Mouse (Mus musculus) midbrain, embryonic 11.5 days (tissue): ENCODE data around the gene Paf1. TPM values are rescaled to one million over a fixed set of nuclear protein-coding genes. Genes with fewer than 3 reads are reported as not detected.
A peak's percentile ranks its signal among the peaks of the same experiment; 100 is the strongest.

Source experiments
- ATAC-seq: fragments of 200-750 bp; cut with Nextera tagmentation; 2 replicates; pipeline ENCODE4 v1.8.0; 2017; ENCODE audit warnings: moderate TSS enrichment, moderate library complexity; ENCODE audit not compliant: low FRiP score
- DNase-seq: peaks from one replicate; pipeline ENCODE4 v3.0.0; 2015; ENCODE audit warnings: low spot score; ENCODE audit errors: missing footprints
- H3K27ac ChIP-seq: fragments of 300-500 bp; sonication (generic); 2 replicates; pipeline ENCODE4 v1.5.1; 2014; ENCODE audit warnings: low read depth, low read length
- H3K27me3 ChIP-seq: fragments of 300-500 bp; sonication (generic); 2 replicates; pipeline ENCODE4 v1.6.1; 2014; ENCODE audit warnings: mild to moderate bottlenecking, low read length, moderate library complexity, mixed read lengths; ENCODE audit not compliant: control insufficient read depth, insufficient read depth
- H3K36me3 ChIP-seq: fragments of 300-500 bp; sonication (generic); 2 replicates; pipeline ENCODE4 v1.6.1; 2014; ENCODE audit warnings: mild to moderate bottlenecking, low read length, moderate library complexity, mixed read lengths; ENCODE audit not compliant: control insufficient read depth, insufficient read depth
- H3K4me1 ChIP-seq: fragments of 300-500 bp; sonication (generic); 2 replicates; pipeline ENCODE4 v1.6.1; 2014; ENCODE audit warnings: low read length; ENCODE audit not compliant: control insufficient read depth, insufficient read depth
- H3K4me2 ChIP-seq: fragments of 300-500 bp; sonication (generic); 2 replicates; pipeline ENCODE4 v1.6.1; 2014; ENCODE audit warnings: mild to moderate bottlenecking, moderate library complexity
- H3K4me3 ChIP-seq: fragments of 300-500 bp; sonication (generic); 2 replicates; pipeline ENCODE4 v1.5.1; 2014; ENCODE audit warnings: low read depth, low read length
- H3K9ac ChIP-seq: fragments of 300-500 bp; sonication (generic); 2 replicates; pipeline ENCODE4 v1.6.1; 2014; ENCODE audit warnings: low read length
- H3K9me3 ChIP-seq: fragments of 300-500 bp; sonication (generic); 2 replicates; pipeline ENCODE4 v1.6.1; 2016; ENCODE audit warnings: low read length; ENCODE audit not compliant: control insufficient read depth
- WGBS: fragments of 180-500 bp; shearing (Covaris S2); extraction: QIAGEN DNeasy Blood & Tissue Kit; methylation state at CpG from one replicate; pipeline ENCODE4 v1.1.7; 2014; 5-methylcytosine and 5-hydroxymethylcytosine counted together
- polyA plus RNA-seq: library from polyadenylated mRNA; unstranded; fragments of >200 nt; fragmentation: Nextera tagmentation; extraction: Ambion mirVana; gene quantifications from 2 replicates; pipeline ENCODE4 v1.2.1, GENCODE M21; 2014

The Paf1 gene
- polyA plus RNA-seq, 1 experiment from 2014 or later = 72.8 TPM

DNA sequence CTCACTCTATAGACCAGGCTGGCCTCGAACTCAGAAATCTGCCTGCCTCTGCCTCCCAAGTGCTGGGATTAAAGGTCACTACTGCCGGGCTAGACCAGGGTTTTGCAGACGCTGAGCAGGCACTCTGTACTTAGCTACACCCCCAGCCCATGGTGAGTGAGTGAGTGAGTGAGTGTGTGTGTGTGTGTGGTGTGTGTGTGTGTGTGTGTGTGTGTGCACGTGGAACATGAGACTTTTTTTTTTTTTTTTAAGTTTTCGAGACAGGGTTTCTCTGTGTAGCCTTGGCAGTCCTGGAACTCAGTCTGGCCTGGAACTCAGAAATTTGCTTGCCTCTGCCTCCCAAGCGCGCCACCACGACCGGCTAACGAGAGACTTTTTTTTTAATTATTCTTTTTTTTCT lies 18.1 kb upstream of the Paf1 start:
- no peak overlapping the region for H3K4me2 ChIP-seq
- H3K27ac ChIP-seq = peak overlapping the region; percentile 91; the same call in 1 of the 2 replicates
- H3K4me3 ChIP-seq = no peak overlapping the region
- peaks cover 37% of the 10 kb centered on the region for H3K4me1 ChIP-seq
- no peaks in the 10 kb centered on the region for H3K9me3 ChIP-seq
- peaks cover 8% of the 10 kb centered on the region; the same call in 1 of the 2 replicates for H3K27me3 ChIP-seq
- ATAC-seq (no peak), DNase-seq (no peak)
- H3K36me3 ChIP-seq = no peaks in the 10 kb centered on the region
- 78% methylated on average over 10 of the region's 10 CpGs for WGBS
- H3K9ac ChIP-seq = no peak overlapping the region

DNA sequence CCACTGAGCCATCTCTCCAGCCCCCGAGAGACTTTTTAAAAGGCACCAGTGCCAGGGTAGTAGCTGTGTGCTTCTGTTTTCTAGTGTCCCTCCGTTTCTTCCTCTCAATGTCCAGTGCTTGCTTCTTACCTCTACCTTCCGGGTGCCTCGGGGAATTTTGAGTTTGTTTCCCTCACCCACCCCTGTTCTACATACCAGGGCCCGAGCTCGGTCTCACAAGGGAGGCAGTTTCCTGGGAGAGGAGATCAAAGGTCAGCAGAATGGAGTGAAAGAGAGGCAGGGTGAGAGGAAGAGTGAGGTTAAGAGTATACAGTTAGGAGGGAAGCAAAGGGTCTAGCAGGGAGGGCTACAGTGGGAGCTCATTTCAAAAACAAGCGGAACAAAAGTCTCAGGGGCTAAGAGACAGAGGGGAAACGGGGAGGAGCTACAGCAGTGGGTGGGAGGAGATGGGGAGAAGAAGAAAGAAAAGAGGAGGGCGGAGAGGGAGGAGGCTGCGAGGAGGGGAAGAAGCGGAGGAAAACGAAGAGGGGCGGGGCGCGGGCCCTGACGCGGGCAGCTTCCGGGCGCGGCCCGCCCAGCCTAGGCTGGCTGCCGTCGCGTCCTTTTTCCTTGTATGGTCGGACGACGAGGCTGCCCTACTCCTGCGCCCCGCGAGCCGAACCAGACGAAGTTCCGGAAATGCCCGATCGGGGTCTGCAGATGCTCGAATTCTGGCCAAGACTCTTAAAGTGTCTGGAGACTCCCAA lies 17.4 kb upstream of the Paf1 start:
- H3K4me2 ChIP-seq = peak overlapping the region; percentile 62
- peaks cover 8% of the 10 kb centered on the region; the same call in 1 of the 2 replicates for H3K27me3 ChIP-seq
- H3K9me3 ChIP-seq = no peaks in the 10 kb centered on the region
- DNase-seq (peak; percentile 97), ATAC-seq (peak; percentile 31)
- peaks cover 31% of the 10 kb centered on the region for H3K4me1 ChIP-seq
- WGBS = under 1% methylated on average over 36 of the region's 36 CpGs
- peak overlapping the region; percentile 91 for H3K27ac ChIP-seq
- no peaks in the 10 kb centered on the region for H3K36me3 ChIP-seq
- H3K9ac ChIP-seq = peak overlapping the region; percentile 69
- H3K4me3 ChIP-seq = peak overlapping the region; percentile 32

DNA sequence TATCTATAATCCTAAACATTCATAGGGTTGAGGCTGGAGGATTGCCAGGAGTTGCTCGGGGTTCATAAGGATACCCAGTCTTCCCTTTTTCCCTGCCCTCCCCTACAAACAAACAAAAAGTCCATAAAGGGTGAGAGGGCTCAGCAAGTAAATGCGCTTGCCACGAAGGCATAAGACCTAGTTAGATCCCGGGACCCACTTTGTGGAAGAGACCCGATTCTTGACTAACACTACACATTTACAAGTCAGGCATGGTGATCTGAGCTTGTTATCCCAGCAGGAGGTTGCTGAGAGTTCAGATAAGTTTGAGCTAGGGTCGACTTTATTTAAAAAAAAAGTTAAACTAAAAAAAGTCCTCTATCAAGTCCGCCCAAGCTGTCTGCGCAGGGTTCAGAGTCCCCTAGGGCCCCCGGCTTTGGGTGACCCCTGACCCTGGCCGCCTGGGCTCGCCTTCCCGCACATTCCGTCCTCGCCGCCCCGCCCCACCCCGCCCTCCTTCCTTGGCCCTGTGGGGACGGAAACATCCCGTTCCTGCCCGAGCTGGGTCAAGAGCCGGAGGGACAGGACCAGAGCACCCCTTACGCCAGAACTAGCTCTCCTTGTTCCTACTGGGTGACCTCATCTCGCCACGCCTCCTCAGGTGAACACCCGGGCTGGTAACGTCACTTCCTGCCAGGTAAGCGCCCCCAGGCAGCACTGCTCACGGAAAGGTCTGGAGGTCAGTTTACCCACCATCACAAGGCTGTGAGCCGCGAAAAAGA lies 16.6 kb upstream of the Paf1 start:
- DNase-seq = peak; percentile 91
- no peak for ATAC-seq
- H3K9ac ChIP-seq = peak overlapping the region; percentile 67
- peak overlapping the region; percentile 32 for H3K4me3 ChIP-seq
- peaks cover 8% of the 10 kb centered on the region; the same call in 1 of the 2 replicates for H3K27me3 ChIP-seq
- H3K4me1 ChIP-seq = peaks cover 28% of the 10 kb centered on the region
- peak overlapping the region; percentile 62 for H3K4me2 ChIP-seq
- WGBS = 3% methylated on average over 30 of the region's 30 CpGs
- H3K27ac ChIP-seq = peak overlapping the region; percentile 91
- no peaks in the 10 kb centered on the region for H3K9me3 ChIP-seq
- H3K36me3 ChIP-seq = no peaks in the 10 kb centered on the region

- DNase-seq = no peak
- H3K4me2 ChIP-seq = peak overlapping the region; percentile 77
- no peak overlapping the region for H3K27ac ChIP-seq
- H3K9me3 ChIP-seq = no peaks in the 10 kb centered on the region
- H3K27me3 ChIP-seq = peaks cover 8% of the 10 kb centered on the region; the same call in 1 of the 2 replicates
- H3K4me1 ChIP-seq = peaks cover 40% of the 10 kb centered on the region
- H3K36me3 ChIP-seq = no peaks in the 10 kb centered on the region
- no peak overlapping the region for H3K4me3 ChIP-seq
- WGBS = 71% methylated on average over 18 of the region's 18 CpGs
- no peak overlapping the region for H3K9ac ChIP-seq
- ATAC-seq = no peak
These were observed 15.3 kb upstream of the Paf1 start for GRCm38 (mm10) chr7:28377190-28378065.

DNA sequence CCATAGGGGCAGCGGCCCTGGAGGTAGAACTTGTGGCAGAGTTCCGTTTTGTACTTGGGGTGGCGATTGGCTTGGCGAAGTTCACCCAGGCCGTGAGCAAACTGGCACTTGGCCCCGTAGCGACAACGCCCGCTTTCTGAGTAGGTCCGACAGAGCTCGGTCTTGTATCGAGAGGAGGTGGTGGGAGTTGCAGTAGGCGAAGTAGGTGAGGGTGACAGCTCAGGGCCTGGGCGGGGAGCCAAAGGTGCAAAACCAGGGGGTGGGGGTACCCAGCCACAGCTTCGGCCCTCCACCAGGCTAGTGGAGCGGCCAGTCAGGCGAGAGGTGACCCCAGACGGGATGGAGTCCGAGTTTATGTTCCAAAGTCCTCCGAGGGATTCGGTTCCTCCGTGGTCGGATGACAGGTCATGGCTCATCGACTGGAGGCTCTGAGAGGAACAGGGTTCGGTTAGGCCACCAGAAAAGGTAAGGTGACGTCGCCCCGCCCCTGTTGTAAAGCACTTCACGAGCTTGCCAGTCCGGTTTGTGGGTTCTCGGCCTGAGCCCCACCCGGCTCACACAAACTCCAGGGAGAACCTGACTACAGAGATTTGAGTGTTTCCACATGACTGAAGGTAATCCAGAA lies 14.6 kb upstream of the Paf1 start:
- no peak for DNase-seq
- Histone ChIP-seq H3K4me3 (peak overlapping the region; percentile 47), H3K36me3 (no peaks in the 10 kb centered on the region), H3K4me1 (peaks cover 40% of the 10 kb centered on the region), H3K27me3 (peaks cover 8% of the 10 kb centered on the region; the same call in 1 of the 2 replicates), H3K9me3 (no peaks in the 10 kb centered on the region), H3K9ac (peak overlapping the region; percentile 71), H3K4me2 (peak overlapping the region; percentile 77), H3K27ac (no peak overlapping the region)
- 45% methylated on average over 32 of the region's 32 CpGs for WGBS
- no peak for ATAC-seq

GRCm38 (mm10) chr7:28378769-28379651 lies 13.7 kb upstream of the Paf1 start:
- Histone ChIP-seq H3K4me1 (peaks cover 40% of the 10 kb centered on the region), H3K27me3 (peaks cover 8% of the 10 kb centered on the region; the same call in 1 of the 2 replicates), H3K4me3 (peak overlapping the region; percentile 47), H3K4me2 (peak overlapping the region; percentile 77), H3K9ac (peak overlapping the region; percentile 71), H3K9me3 (no peaks in the 10 kb centered on the region), H3K27ac (peak overlapping the region; percentile 53), H3K36me3 (no peaks in the 10 kb centered on the region)
- DNase-seq (peak; percentile 98), ATAC-seq (peak; percentile 49)
- whole genome bisulfite sequencing = under 1% methylated on average over 53 of the region's 53 CpGs

DNA sequence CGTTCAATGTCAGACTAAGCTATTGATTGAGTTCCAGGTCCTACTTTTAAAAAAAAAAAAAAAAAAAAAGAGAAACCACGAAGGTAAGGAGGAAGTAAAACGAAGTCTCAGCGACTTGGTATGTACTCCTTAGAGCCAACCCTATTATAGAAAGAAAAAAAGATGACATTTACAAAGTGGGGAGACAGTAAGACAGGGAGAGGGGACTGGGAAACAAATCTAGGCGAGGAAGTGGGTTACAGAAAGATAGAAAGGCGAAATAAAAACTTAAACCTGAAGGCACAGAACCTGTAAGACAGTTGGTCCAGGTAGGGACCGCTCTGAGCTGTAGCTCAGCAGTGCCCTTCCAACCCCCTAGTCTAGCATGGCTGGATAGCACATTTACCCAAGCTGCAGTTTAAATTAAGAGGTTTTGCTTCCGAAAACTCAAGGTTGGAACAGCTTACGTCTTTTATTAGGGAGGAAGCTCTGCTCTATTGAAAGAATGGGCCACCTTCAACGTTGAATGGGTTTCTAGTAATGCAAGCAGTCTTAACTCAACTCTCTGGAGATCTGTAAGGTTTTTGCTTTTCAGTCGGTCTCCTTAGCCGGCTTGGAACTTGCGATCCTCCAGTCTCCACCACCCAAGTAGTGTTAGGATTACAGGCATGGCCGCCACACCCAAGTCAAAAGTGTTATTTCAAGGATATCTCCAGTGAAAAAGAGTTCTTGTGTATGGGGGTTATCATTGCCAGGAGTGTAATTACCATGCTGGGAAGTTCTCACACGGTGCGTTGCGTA lies 12.3 kb upstream of the Paf1 start, which contains the start of gene Zfp36:
Gene Zfp36, minus strand, starts transcription at position 17 of the 780 bp plus-strand sequence.
- Histone ChIP-seq H3K4me3 (peak within 1 kb of the TSS; percentile 47), H3K4me2 (peak within 1 kb of the TSS; percentile 77), H3K4me1 (peaks cover 38% of the 10 kb centered on the region), H3K36me3 (no peaks in the 10 kb centered on the region), H3K27ac (peak within 1 kb of the TSS; percentile 53), H3K27me3 (peaks cover 8% of the 10 kb centered on the region; the same call in 1 of the 2 replicates), H3K9me3 (no peaks in the 10 kb centered on the region), H3K9ac (peak within 1 kb of the TSS; percentile 71)
- ATAC-seq (no peak), DNase-seq (peak; percentile 90)
- 46% methylated on average over 17 of the region's 17 CpGs for WGBS
